In genomic region chr16:24429691-24430090, GRCm38 (mm10) we compare ENCODE assay signal across 16 mouse cellular contexts.
"Had no signal": no experiment of that assay in that cellular context is flagged by ENCODE, and none has a peak within 500 bp of the region (broad histone marks: within the 10 kb centered on the region; RNA-seq: fewer than 3 reads in every experiment).

No protein-coding gene starts in this region.

- DNase-seq: kidney, adult 18-20 months; kidney, adult 9 months; kidney, postnatal 14 days; kidney, postnatal 4 days; left cerebral cortex, postnatal 4 days; liver, postnatal 0 days; lung, embryonic 14.5 days; thymus, adult 2 months had no signal

- H3K4me3 ChIP-seq: limb, embryonic 12.5 days; limb, embryonic 15.5 days; midbrain, embryonic 12.5 days; midbrain, embryonic 15.5 days; neural tube, embryonic 12.5 days; neural tube, embryonic 15.5 days had no signal

- H3K27ac ChIP-seq: limb, embryonic 12.5 days; limb, embryonic 15.5 days; liver, embryonic 14.5 days; macrophage; midbrain, embryonic 12.5 days; midbrain, embryonic 15.5 days; neural tube, embryonic 12.5 days; neural tube, embryonic 15.5 days had no signal
